Mouse (Mus musculus) kidney, postnatal 4 days (tissue): ENCODE data around the gene Colgalt1.

Source experiments
- DNase-seq, 2 experiments: peaks; one replicate each; pipeline ENCODE4 v3.0.0; 2021; ENCODE audit warnings: mixed read lengths in 2 of 2

The Colgalt1 gene

DNA sequence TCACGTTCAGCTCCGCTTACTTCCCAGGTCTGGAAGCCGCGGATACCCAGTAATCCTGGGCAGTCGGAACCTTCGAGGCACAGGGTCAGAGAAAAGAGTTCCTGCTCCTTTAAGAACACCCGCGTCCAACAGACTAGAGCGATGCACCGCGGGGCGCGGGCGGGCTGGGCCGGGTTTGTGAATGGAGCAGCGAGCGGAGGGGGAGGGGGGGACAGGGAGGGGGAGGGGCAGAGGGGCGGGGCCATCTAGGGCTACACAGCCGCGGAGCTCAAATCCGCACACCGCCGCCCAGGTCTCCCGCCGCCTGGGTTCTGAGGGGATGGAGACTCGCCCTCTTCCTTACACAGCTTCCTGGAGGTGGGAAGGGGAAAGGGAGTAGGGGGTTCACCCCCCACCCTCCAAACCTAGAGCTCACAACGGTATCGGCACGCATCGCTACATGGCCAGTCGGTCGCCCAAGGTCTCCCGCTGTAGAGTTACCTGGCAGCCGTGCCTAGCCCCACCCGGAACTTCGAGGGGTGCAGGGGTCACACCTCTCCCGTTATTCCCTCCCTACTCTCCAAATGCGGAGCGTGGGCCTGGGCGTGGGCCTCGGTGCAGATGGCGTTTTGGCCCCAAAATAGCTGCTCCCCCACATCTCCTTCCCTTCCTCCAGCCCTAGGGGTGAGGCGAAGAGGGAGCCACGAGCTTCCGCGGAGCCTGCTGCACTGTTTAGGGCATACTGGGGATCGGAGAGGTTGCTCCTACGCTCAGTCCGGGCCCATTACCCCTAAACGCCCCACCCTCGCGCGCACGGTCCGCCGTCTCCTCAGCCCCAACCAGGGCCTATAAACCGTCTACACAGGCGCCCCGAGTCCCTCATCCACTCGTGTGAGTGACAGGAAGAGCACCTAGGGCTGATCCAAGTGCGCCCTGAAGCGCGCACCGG is 60.1 kb downstream of the Colgalt1 start:
- peak; percentile 54 to 75 for DNase-seq

DNA sequence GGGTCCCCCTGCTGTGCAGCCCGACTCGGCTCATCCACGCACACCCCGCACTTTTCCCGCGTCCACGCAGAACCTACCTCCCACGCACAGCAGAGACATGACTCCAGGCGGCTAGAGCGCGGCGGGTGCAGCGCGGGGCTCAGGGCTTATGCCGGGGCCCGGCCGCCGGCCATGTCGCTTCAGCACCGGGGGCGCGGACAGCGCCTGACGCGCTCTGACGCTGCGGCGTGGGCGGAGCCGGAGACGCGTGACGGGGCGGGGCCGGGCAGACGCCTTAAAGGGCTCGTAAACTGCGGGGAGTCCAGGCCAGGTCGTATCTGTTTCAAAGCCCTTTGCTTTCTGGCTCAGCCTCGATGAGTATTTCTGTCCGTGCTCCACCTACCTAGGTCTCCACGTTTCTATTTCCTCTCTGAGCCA is 60.8 kb downstream of the Colgalt1 start, which contains the start of gene Unc13a:
Unc13a (minus strand) TSS at position 209 of the 417 bp plus-strand sequence.
- DNase-seq = peak; percentile 95 to 96

DNA sequence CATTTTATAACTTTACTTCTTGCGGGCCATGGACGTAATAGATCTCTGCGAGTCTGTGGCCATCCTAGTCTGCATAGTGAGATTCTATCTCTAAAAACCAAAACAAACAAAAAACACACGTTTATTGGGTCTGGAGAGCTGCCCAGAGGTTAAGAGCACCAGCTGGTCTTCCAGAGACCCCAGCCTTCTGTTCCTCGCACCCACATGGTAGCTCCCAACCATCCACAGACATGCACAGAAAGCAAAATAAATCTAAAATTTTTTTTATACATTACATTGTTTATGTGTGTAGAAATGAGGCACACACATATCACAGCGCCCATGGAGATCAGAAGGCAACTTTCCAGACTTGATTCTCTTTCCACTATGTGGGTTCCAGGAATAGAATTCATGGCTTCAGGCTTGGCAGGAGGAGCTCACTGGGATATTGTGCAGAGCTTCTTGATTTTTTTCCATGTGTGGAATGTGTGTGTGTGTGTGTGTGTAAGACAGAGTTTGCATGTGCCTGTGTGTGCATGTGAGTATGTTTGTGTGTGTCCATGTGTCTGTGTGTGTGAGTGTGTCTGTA is 61.5 kb downstream of the Colgalt1 start:
- no peak for DNase-seq

DNA sequence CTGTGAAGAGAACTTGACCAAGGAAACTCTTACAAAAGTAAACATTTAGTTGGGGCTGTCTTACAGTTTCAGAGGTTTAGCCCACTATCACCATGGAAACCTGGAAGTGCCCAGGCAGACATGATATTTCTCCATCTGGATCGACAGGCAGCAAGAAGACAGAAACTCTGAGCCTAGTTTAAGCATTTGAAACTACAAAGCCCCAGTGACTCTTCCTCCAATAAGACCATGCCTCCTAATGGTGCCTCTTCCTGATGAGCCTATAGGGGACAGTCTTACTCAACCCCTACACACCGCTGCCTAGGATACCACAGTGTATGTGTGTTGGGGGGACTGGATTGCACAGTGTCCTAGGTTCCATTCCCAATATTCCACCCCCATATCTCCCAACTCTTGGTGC is 63.3 kb downstream of the Colgalt1 start:
- no peak for DNase-seq
